Mouse (Mus musculus) hindbrain, embryonic 11.5 days (tissue): Measurements from ENCODE around the gene Nfia. TPM values are rescaled to one million over a fixed set of nuclear protein-coding genes. Genes with fewer than 3 reads are reported as not detected.
A peak's percentile ranks its signal among the peaks of the same experiment; 100 is the strongest.

Experiments
- ATAC-seq: fragments of 200-750 bp; cut with Nextera tagmentation; 2 replicates; pipeline ENCODE4 v1.8.0; 2017; ENCODE audit warnings: mild to moderate bottlenecking, moderate TSS enrichment, moderate library complexity; ENCODE audit not compliant: low FRiP score
- DNase-seq: peaks from one replicate; pipeline ENCODE4 v3.0.0-alpha.2; 2015; ENCODE audit warnings: low spot score
- H3K27ac ChIP-seq: fragments of 300-500 bp; sonication (generic); 2 replicates; pipeline ENCODE4 v1.5.1; 2014; ENCODE audit warnings: mild to moderate bottlenecking, low read depth, low read length
- H3K27me3 ChIP-seq: fragments of 300-500 bp; sonication (generic); 2 replicates; pipeline ENCODE4 v1.6.1; 2014; ENCODE audit warnings: mild to moderate bottlenecking, low read length, moderate library complexity, mixed read lengths; ENCODE audit not compliant: control insufficient read depth, insufficient read depth
- H3K36me3 ChIP-seq: fragments of 300-500 bp; sonication (generic); 2 replicates; pipeline ENCODE4 v1.6.1; 2014; ENCODE audit warnings: mild to moderate bottlenecking, low read length, moderate library complexity, mixed read lengths; ENCODE audit not compliant: control insufficient read depth, insufficient read depth
- H3K4me1 ChIP-seq: fragments of 300-500 bp; sonication (generic); replicated peaks from 2 replicates; pipeline ENCODE4 v1.6.1; 2014; ENCODE audit warnings: low read length, mixed read lengths; ENCODE audit not compliant: control insufficient read depth, insufficient read depth
- H3K4me2 ChIP-seq: fragments of 300-500 bp; sonication (generic); replicated peaks from 2 replicates; pipeline ENCODE4 v1.6.1; 2014; ENCODE audit warnings: mild to moderate bottlenecking, low read depth, low read length
- H3K4me3 ChIP-seq: fragments of 300-500 bp; sonication (generic); 2 replicates; pipeline ENCODE4 v1.5.1; 2014; ENCODE audit warnings: low read depth, low read length
- H3K9ac ChIP-seq: fragments of 300-500 bp; sonication (generic); 2 replicates; pipeline ENCODE4 v1.6.1; 2014; ENCODE audit warnings: low read depth, low read length
- H3K9me3 ChIP-seq: fragments of 300-500 bp; sonication (generic); 2 replicates; pipeline ENCODE4 v1.6.1; 2016; ENCODE audit warnings: low read length; ENCODE audit not compliant: control insufficient read depth
- WGBS: fragments of 180-500 bp; shearing (Covaris S2); extraction: QIAGEN DNeasy Blood & Tissue Kit; methylation state at CpG from one replicate; pipeline ENCODE4 v1.1.7; 2014; 5-methylcytosine and 5-hydroxymethylcytosine counted together
- polyA plus RNA-seq: library from polyadenylated mRNA; unstranded; fragments of >200 nt; fragmentation: Nextera tagmentation; extraction: Ambion mirVana; gene quantifications from 2 replicates; pipeline ENCODE4 v1.2.1, GENCODE M21; 2014

The Nfia gene
- polyA plus RNA-seq, 1 experiment from 2014 or later, result 45.6 TPM

DNA sequence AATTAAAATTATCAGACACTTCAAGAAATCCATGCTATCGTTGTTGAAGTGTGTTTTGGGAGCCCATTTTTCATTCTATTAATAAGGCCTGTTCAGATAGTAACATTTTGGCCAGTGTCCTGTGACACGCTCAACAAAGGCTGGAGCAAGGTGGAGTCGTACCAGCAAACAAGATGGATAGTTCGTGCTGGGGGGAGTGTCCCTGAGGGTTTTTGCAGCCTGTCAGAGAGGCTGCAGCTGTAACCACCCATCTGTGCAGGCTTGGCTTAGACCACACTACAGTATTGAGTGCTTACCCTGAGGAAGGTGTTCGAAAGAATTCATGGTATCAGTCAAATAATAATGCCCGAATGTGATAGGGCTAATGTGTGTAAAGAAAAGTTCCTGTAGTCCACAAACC, 139.6 kb downstream of the Nfia start:
- Histone ChIP-seq H3K27me3 (no peaks in the 10 kb centered on the region), H3K27ac (no peak overlapping the region), H3K36me3 (no peaks in the 10 kb centered on the region), H3K9ac (no peak overlapping the region), H3K4me2 (no peak overlapping the region), H3K4me3 (no peak overlapping the region), H3K4me1 (no peaks in the 10 kb centered on the region), H3K9me3 (no peaks in the 10 kb centered on the region)
- ATAC-seq (peak; percentile 78; the same call in 1 of the 2 replicates), DNase-seq (peak; percentile 22)
- 68% methylated on average over 6 of the region's 6 CpGs for WGBS

DNA sequence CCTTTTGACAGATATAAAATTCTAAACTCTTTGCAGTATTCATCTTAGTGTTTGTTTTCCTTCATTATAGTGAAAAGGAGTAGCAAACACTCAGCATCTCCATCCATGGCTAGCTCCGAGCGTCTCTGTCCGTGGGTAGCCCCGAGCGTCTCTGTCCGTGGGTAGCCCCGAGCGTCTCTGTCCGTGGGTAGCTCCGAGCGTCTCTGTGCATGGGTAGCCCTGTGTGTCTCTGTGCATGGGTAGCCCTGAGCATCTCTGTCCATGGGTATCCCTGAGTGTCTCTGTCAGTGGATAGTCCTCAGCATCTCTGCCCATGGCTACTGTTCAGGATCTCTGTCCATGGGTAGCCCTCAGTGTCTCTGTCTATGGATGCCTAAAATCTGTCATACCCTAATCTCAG, 140.0 kb downstream of the Nfia start:
- Histone ChIP-seq H3K27ac (no peak overlapping the region), H3K9me3 (no peaks in the 10 kb centered on the region), H3K9ac (no peak overlapping the region), H3K36me3 (no peaks in the 10 kb centered on the region), H3K4me2 (no peak overlapping the region), H3K4me1 (no peaks in the 10 kb centered on the region), H3K4me3 (no peak overlapping the region), H3K27me3 (no peaks in the 10 kb centered on the region)
- DNase-seq (no peak), ATAC-seq (no peak)
- WGBS, result 97% methylated on average over 11 of the region's 11 CpGs

DNA sequence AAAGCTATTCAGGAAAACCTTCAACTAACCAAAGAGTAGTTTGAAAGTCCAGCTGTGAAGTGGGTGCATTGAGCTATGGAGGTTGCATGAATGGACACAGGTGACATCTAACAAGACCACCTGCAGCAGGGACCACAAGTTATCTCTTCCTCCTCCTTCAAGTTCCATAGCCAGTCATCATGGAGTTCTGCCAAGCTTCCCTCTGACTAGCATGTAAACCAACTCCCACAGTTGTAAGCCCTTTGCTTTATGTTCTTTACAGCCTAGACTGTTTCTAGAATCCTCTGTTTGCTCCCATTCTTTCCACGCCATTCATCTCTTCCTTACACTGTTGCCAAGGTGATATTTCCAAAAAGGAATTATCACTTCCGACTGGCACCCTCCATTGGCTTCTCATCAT, 141.8 kb downstream of the Nfia start:
- Histone ChIP-seq H3K9me3 (no peaks in the 10 kb centered on the region), H3K9ac (no peak overlapping the region), H3K4me1 (no peaks in the 10 kb centered on the region), H3K27ac (no peak overlapping the region), H3K27me3 (no peaks in the 10 kb centered on the region), H3K4me2 (no peak overlapping the region), H3K4me3 (no peak overlapping the region), H3K36me3 (no peaks in the 10 kb centered on the region)
- ATAC-seq, result no peak
- no peak for DNase-seq
- 95% methylated on average over 2 of the region's 2 CpGs for WGBS

DNA sequence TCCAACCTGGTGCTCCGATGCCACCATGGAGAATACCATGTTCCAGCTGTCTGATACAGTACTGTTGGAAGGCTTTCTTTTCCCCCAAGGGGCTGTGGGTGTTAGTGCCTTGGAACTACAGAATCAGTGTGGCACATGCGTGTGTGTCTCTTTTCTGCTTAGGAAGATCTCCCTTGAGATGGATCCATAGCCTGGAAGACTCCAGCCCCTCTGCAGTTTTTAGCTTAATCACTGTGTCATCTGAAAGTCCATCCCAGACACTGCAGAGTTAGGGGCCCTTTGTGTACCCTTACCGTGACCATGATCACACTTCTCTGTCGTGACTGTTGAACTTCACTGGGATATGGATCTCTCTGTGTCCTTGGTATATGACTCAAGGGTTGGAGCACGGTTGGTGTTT, 142.2 kb downstream of the Nfia start:
- ATAC-seq (no peak), DNase-seq (no peak)
- no peaks in the 10 kb centered on the region for H3K36me3 ChIP-seq
- no peak overlapping the region for H3K4me2 ChIP-seq
- no peaks in the 10 kb centered on the region for H3K27me3 ChIP-seq
- H3K4me3 ChIP-seq, result no peak overlapping the region
- H3K27ac ChIP-seq, result no peak overlapping the region
- 90% methylated on average over 5 of the region's 5 CpGs for WGBS
- H3K9ac ChIP-seq, result no peak overlapping the region
- H3K4me1 ChIP-seq, result no peaks in the 10 kb centered on the region
- no peaks in the 10 kb centered on the region for H3K9me3 ChIP-seq

DNA sequence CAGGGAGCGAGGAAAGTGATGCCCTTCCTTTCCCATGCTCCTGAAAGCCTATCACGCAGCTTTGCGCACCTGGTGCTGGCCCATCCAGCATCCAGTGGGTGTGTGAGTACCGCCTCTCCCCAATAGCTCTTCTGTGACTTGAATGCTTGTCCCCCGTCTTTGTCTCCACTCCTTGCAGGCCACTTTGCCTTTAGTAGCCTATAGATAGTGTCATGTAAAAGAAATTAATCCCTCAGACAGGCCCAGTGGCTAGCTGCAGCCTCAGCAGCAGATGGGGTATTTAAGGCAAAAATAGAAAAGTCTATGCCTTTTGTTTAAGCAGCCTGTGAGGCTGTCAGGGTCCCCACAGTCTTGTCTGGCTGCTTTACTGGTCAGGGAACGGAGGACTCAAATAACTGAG, 145.0 kb downstream of the Nfia start:
- Histone ChIP-seq H3K9me3 (no peaks in the 10 kb centered on the region), H3K27ac (0 out of 2 replicates have a peak overlapping the region, but pooled peaks have one; percentile 12), H3K4me1 (no peaks in the 10 kb centered on the region), H3K4me2 (no peak overlapping the region), H3K27me3 (no peaks in the 10 kb centered on the region), H3K4me3 (no peak overlapping the region), H3K36me3 (no peaks in the 10 kb centered on the region), H3K9ac (no peak overlapping the region)
- DNase-seq, result no peak
- peak; percentile 50 for ATAC-seq
- 67% methylated on average over 6 of the region's 6 CpGs for WGBS

DNA sequence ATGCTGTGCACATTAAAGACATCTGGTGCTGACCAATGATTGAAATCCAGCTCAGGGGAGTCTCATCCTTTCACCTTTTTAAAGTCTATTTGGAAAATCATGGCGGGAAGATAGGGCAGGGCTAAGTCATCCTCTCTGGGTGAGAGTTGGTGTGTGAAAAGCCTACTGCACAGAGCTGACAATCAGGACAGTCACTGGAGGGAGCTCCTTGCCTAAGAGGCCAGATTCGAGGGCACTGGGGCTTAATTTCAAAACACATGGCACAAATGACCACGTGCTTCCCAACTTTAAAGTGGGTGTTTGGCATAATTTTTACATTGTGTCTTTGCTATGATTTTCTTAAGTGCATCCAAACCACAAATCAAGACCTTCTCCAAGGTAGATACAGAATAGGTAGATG, 146.1 kb downstream of the Nfia start:
- no peaks in the 10 kb centered on the region for H3K36me3 ChIP-seq
- no peak overlapping the region for H3K4me2 ChIP-seq
- 53% methylated on average over 3 of the region's 3 CpGs for WGBS
- no peak for DNase-seq
- H3K27ac ChIP-seq, result no peak overlapping the region; the same call in 1 of the 2 replicates
- H3K27me3 ChIP-seq, result no peaks in the 10 kb centered on the region
- no peak overlapping the region for H3K4me3 ChIP-seq
- H3K4me1 ChIP-seq, result no peaks in the 10 kb centered on the region
- no peak for ATAC-seq
- no peaks in the 10 kb centered on the region for H3K9me3 ChIP-seq
- no peak overlapping the region for H3K9ac ChIP-seq

DNA sequence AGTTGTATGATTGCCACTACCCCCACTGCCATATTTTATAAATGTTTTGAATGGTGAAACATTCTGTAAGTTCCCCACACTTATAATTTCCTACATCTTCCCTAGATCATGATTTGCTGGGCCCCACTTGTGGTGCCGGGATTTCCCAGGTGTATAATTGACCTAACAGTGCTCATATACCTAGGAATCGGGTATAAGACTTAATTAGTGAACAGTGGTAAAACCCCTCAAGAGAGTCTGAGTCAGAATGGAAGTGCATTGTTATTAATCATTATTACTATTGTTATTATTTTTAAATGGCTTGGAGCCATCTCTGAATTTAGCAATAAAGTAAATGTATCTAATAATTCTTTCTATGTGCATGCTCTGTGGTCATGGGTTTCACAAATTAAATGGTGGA, 147.2 kb downstream of the Nfia start:
- Histone ChIP-seq H3K36me3 (no peaks in the 10 kb centered on the region), H3K4me2 (no peak overlapping the region), H3K9ac (no peak overlapping the region), H3K4me1 (no peaks in the 10 kb centered on the region), H3K27me3 (no peaks in the 10 kb centered on the region), H3K4me3 (no peak overlapping the region), H3K9me3 (no peaks in the 10 kb centered on the region), H3K27ac (no peak overlapping the region)
- ATAC-seq, result no peak
- WGBS, result 82% methylated on average over 2 of the region's 2 CpGs
- DNase-seq, result no peak

DNA sequence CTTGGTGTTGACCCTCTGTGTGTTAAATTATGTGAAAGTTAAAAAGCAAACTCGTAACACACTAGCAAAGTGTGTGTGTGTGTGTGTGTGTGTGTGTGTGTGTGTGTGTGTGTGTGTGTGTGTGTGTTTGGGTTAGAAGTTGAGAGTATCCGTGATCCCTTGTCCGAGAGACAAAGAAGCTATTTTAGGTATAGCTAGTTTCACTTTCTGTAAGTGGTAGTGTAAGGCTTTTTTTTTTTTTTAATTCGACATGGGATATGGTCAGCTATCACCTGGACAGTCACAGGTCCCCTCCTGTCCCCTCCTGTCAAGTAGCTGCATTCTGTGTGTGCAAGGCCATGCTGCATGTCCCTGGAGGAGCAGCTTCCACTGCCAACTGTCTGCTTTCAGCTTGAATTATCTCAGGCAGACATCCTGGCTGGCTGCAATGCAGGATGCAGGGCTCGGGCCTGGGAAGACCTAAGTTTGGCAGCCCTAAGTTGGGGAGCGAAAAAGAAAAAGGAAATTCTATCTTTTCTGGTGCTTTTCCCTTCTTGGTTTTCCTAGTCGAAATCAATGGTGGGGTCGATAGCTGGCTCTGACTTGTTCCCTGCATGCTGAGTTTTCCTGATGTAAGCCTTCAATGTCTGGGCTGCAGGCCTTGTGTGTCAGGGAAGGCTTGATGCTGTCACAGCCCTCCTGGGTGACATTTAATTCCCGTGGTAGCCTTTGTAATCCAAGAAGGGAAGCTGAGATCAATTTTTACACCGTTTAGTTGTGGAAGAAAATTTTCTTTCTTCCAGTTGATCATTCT, 147.9 kb downstream of the Nfia start:
- Histone ChIP-seq H3K4me3 (no peak overlapping the region), H3K36me3 (no peaks in the 10 kb centered on the region), H3K9me3 (no peaks in the 10 kb centered on the region), H3K4me2 (no peak overlapping the region), H3K4me1 (no peaks in the 10 kb centered on the region), H3K9ac (no peak overlapping the region), H3K27ac (peak overlapping the region; percentile 56), H3K27me3 (no peaks in the 10 kb centered on the region)
- WGBS, result 67% methylated on average over 10 of the region's 10 CpGs
- no peak for DNase-seq
- no peak for ATAC-seq

DNA sequence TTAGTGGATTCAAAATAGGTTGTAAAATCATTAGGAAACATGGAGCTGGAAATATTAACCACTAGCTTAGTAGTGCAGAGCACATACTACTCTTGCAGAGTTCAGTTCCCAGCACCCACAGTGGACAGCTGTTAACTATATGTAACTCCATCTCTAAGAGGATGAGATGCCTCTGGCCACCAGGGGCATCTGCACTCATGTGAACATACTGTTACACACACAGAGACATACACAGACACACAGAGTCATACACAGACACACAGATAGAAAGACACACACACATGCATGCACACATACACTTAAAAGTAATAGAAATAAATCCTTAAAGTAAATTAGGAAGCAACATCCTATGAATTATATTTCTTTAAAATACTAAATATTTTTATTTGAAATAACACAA, 149.1 kb downstream of the Nfia start:
- DNase-seq (no peak), ATAC-seq (peak; percentile 50; the same call in 1 of the 2 replicates)
- Histone ChIP-seq H3K27me3 (no peaks in the 10 kb centered on the region), H3K36me3 (no peaks in the 10 kb centered on the region), H3K9ac (no peak overlapping the region), H3K4me1 (no peaks in the 10 kb centered on the region), H3K9me3 (no peaks in the 10 kb centered on the region), H3K4me3 (no peak overlapping the region), H3K27ac (no peak overlapping the region), H3K4me2 (no peak overlapping the region)
